Mouse (Mus musculus) stomach, embryonic 15.5 days (tissue): ENCODE data around the gene Nfia. TPM values are rescaled to one million over a fixed set of nuclear protein-coding genes. Genes with fewer than 3 reads are reported as not detected.

Experiments used
- ATAC-seq: fragments of 200-750 bp; cut with Nextera tagmentation; 2 replicates; pipeline ENCODE4 v1.8.0; 2017; ENCODE audit warnings: low read depth, moderate number of reproducible peaks, moderate TSS enrichment; ENCODE audit not compliant: insufficient read depth, low FRiP score
- H3K27ac ChIP-seq: fragments of 300-500 bp; sonication (generic); 2 replicates; pipeline ENCODE4 v1.5.1; 2015; ENCODE audit warnings: mild to moderate bottlenecking, inconsistent platforms
- H3K27me3 ChIP-seq: fragments of 300-500 bp; sonication (generic); replicated peaks from 2 replicates; pipeline ENCODE4 v1.6.1; 2015; ENCODE audit warnings: inconsistent platforms
- H3K36me3 ChIP-seq: fragments of 300-500 bp; sonication (generic); 2 replicates; pipeline ENCODE4 v1.6.1; 2015; ENCODE audit warnings: inconsistent platforms
- H3K4me1 ChIP-seq: fragments of 300-500 bp; sonication (generic); 2 replicates; pipeline ENCODE4 v1.6.1; 2015; ENCODE audit warnings: inconsistent platforms
- H3K4me2 ChIP-seq: fragments of 300-500 bp; sonication (generic); 2 replicates; pipeline ENCODE4 v1.6.1; 2015; ENCODE audit warnings: mild to moderate bottlenecking, inconsistent platforms
- H3K4me3 ChIP-seq: fragments of 300-500 bp; sonication (generic); replicated peaks from 2 replicates; pipeline ENCODE4 v1.5.1; 2015; ENCODE audit warnings: inconsistent platforms
- H3K9ac ChIP-seq: fragments of 300-500 bp; sonication (generic); 2 replicates; pipeline ENCODE4 v1.6.1; 2015; ENCODE audit warnings: inconsistent platforms
- H3K9me3 ChIP-seq: fragments of 300-500 bp; sonication (generic); 2 replicates; pipeline ENCODE4 v1.6.1; 2016; ENCODE audit warnings: inconsistent platforms
- WGBS: fragments of 180-500 bp; shearing (Covaris S2); methylation state at CpG from one replicate; pipeline ENCODE4 v1.1.7; 2015; 5-methylcytosine and 5-hydroxymethylcytosine counted together
- polyA plus RNA-seq: library from polyadenylated mRNA; unstranded; fragments of >200 nt; fragmentation: Nextera tagmentation; extraction: Ambion mirVana; gene quantifications from 2 replicates; pipeline ENCODE4 v1.2.1, GENCODE M21; 2015

Gene Nfia
- polyA plus RNA-seq, 1 experiment from 2014 or later: 45.5 TPM

GRCm38 (mm10) chr4:98120706-98121340 lies 348.3 kb downstream of the Nfia start:
- ATAC-seq: no peak
- Histone ChIP-seq H3K27me3 (no peaks in the 10 kb centered on the region), H3K4me1 (no peaks in the 10 kb centered on the region), H3K4me3 (no peak overlapping the region), H3K36me3 (no peaks in the 10 kb centered on the region), H3K9me3 (no peaks in the 10 kb centered on the region), H3K4me2 (no peak overlapping the region), H3K9ac (no peak overlapping the region), H3K27ac (no peak overlapping the region)
- WGBS: 68% methylated on average over 6 of the region's 6 CpGs

- Histone ChIP-seq H3K9me3 (no peaks in the 10 kb centered on the region), H3K4me1 (no peaks in the 10 kb centered on the region), H3K27me3 (no peaks in the 10 kb centered on the region), H3K4me3 (no peak overlapping the region), H3K9ac (no peak overlapping the region), H3K36me3 (no peaks in the 10 kb centered on the region), H3K4me2 (no peak overlapping the region), H3K27ac (no peak overlapping the region)
- 33% methylated on average over 11 of the region's 11 CpGs for WGBS
- ATAC-seq: peak; percentile 39; the same call in 1 of the 2 replicates
Observed at GRCm38 (mm10) chr4:98126003-98126677, 353.6 kb downstream of the Nfia start.

- no peaks in the 10 kb centered on the region for H3K4me1 ChIP-seq
- no peak overlapping the region for H3K9ac ChIP-seq
- peak; percentile 47; the same call in 1 of the 2 replicates for ATAC-seq
- WGBS: 36% methylated on average over 2 of the region's 2 CpGs
- no peaks in the 10 kb centered on the region for H3K36me3 ChIP-seq
- no peak overlapping the region for H3K4me2 ChIP-seq
- H3K4me3 ChIP-seq: no peak overlapping the region
- no peak overlapping the region for H3K27ac ChIP-seq
- H3K9me3 ChIP-seq: no peaks in the 10 kb centered on the region
- H3K27me3 ChIP-seq: no peaks in the 10 kb centered on the region
Observed at GRCm38 (mm10) chr4:98130798-98131197, 358.3 kb downstream of the Nfia start.

- ATAC-seq: no peak
- Histone ChIP-seq H3K27me3 (no peaks in the 10 kb centered on the region), H3K4me3 (no peak overlapping the region), H3K4me1 (no peaks in the 10 kb centered on the region), H3K27ac (no peak overlapping the region), H3K4me2 (no peak overlapping the region), H3K9me3 (no peaks in the 10 kb centered on the region), H3K36me3 (no peaks in the 10 kb centered on the region), H3K9ac (no peak overlapping the region)
- 97% methylated on average over 4 of the region's 4 CpGs for WGBS
Observed at GRCm38 (mm10) chr4:98134027-98134426, 361.5 kb downstream of the Nfia start.

- H3K9me3 ChIP-seq: no peaks in the 10 kb centered on the region
- no peak overlapping the region for H3K4me3 ChIP-seq
- H3K4me1 ChIP-seq: no peaks in the 10 kb centered on the region
- no peaks in the 10 kb centered on the region for H3K27me3 ChIP-seq
- H3K27ac ChIP-seq: no peak overlapping the region
- no peaks in the 10 kb centered on the region for H3K36me3 ChIP-seq
- WGBS: 93% methylated on average over 2 of the region's 2 CpGs
- no peak overlapping the region for H3K9ac ChIP-seq
- ATAC-seq: no peak
- H3K4me2 ChIP-seq: no peak overlapping the region
Observed at GRCm38 (mm10) chr4:98136072-98136471, 363.5 kb downstream of the Nfia start.

GRCm38 (mm10) chr4:98142879-98143436 lies 370.4 kb downstream of the Nfia start:
- 35% methylated on average over 1 of the region's 1 CpGs for WGBS
- H3K9ac ChIP-seq: no peak overlapping the region
- H3K27me3 ChIP-seq: no peaks in the 10 kb centered on the region
- H3K27ac ChIP-seq: no peak overlapping the region
- no peaks in the 10 kb centered on the region for H3K36me3 ChIP-seq
- H3K9me3 ChIP-seq: no peaks in the 10 kb centered on the region
- no peaks in the 10 kb centered on the region for H3K4me1 ChIP-seq
- ATAC-seq: no peak
- H3K4me3 ChIP-seq: no peak overlapping the region
- H3K4me2 ChIP-seq: no peak overlapping the region

- Histone ChIP-seq H3K4me1 (no peaks in the 10 kb centered on the region), H3K36me3 (no peaks in the 10 kb centered on the region), H3K27ac (no peak overlapping the region), H3K4me2 (no peak overlapping the region), H3K4me3 (no peak overlapping the region), H3K9ac (no peak overlapping the region), H3K27me3 (no peaks in the 10 kb centered on the region), H3K9me3 (no peaks in the 10 kb centered on the region)
- WGBS: 85% methylated on average over 5 of the region's 5 CpGs
- ATAC-seq: no peak
Observed at GRCm38 (mm10) chr4:98150576-98150975, 378.0 kb downstream of the Nfia start.

- Histone ChIP-seq H3K27ac (no peak overlapping the region), H3K9me3 (no peaks in the 10 kb centered on the region), H3K4me2 (no peak overlapping the region), H3K36me3 (no peaks in the 10 kb centered on the region), H3K27me3 (no peaks in the 10 kb centered on the region), H3K4me1 (no peaks in the 10 kb centered on the region), H3K9ac (no peak overlapping the region), H3K4me3 (no peak overlapping the region)
- no peak for ATAC-seq
- 77% methylated on average over 3 of the region's 3 CpGs for WGBS
Observed at GRCm38 (mm10) chr4:98157921-98158320, 385.4 kb downstream of the Nfia start.

GRCm38 (mm10) chr4:98166379-98166778 lies 393.8 kb downstream of the Nfia start:
- no peak overlapping the region for H3K4me2 ChIP-seq
- WGBS: 63% methylated on average over 3 of the region's 3 CpGs
- no peaks in the 10 kb centered on the region for H3K4me1 ChIP-seq
- no peak overlapping the region for H3K4me3 ChIP-seq
- H3K27me3 ChIP-seq: no peaks in the 10 kb centered on the region
- H3K36me3 ChIP-seq: no peaks in the 10 kb centered on the region
- H3K27ac ChIP-seq: no peak overlapping the region
- H3K9ac ChIP-seq: no peak overlapping the region
- H3K9me3 ChIP-seq: no peaks in the 10 kb centered on the region
- ATAC-seq: no peak

Other genes starting within 250 kb of the Nfia start
- gene E130114P18Rik, start 5.3 kb downstream of the Nfia start, polyA plus RNA-seq: 2.9 and 3.7 TPM in 2 replicates